Mouse (Mus musculus): ENCODE results near the gene Srm. TPM values are rescaled to one million over a fixed set of nuclear protein-coding genes. Genes with fewer than 3 reads are reported as not detected.
A peak's percentile ranks its signal among the peaks of the same experiment; 100 is the strongest.

Gene Srm
- total RNA-seq (2021) = 10 to 100 TPM; 84.8 to 94.4 TPM
- long read RNA-seq, experiment 1, transcript Srm-201 (7 exons, 1,338 nt) = major isoform, 137 of 177 reads
- long read RNA-seq, experiment 1, partial matches to known transcripts = 30 of 177 reads
- long read RNA-seq, experiment 1, other reads (novel, unspliced or antisense) = 10 of 177 reads
- long read RNA-seq, experiment 2, transcript Srm-201 (7 exons, 1,338 nt) = major isoform, 68 of 83 reads
- long read RNA-seq, experiment 2, partial matches to known transcripts = 11 of 83 reads
- long read RNA-seq, experiment 2, other reads (novel, unspliced or antisense) = 4 of 83 reads

GRCm38 (mm10) chr4:148591171-148591630 is at the start of gene Srm:
Gene Srm (plus strand): TSS chr4:148591503.
- DNase-seq = peak; percentile 99 to 100

DNA sequence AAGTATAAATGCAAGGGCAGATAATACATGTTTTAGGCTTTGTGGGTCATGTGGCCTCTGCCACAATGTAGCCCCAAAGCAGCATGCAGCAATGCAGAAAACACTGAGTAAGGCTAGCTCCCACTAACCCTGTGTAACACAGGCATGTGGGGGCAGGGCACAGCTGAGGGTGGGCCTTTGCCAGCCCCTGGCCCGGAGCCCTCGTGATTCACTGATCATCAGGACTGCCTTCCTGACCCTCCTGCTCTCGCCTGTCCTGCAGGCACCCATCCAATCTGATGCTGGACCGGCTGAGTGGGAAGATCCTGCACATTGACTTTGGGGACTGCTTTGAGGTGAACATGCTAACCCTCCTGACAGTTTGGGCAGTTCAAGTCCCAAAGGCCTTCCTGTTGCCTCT is 42.2 kb upstream of the Srm start:
- no peak for DNase-seq

DNA sequence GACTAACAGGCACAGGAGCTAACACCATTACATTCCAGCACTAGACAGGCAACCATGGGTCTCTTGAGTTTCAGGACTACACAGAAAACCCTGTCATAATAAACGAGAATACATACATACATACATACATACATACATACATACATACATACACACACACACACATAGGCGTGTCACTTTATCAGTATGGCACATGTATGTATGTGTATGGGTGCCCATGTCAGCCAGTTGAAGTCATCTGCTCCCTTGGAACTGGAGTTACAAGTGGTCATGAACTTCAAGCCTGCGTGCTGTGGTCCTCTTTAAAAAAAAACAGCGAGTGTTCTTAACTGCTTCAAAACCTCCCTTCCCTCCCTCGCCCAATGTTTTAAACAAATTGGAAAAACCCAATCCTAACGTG is 33.5 kb upstream of the Srm start:
- no peak for DNase-seq

DNA sequence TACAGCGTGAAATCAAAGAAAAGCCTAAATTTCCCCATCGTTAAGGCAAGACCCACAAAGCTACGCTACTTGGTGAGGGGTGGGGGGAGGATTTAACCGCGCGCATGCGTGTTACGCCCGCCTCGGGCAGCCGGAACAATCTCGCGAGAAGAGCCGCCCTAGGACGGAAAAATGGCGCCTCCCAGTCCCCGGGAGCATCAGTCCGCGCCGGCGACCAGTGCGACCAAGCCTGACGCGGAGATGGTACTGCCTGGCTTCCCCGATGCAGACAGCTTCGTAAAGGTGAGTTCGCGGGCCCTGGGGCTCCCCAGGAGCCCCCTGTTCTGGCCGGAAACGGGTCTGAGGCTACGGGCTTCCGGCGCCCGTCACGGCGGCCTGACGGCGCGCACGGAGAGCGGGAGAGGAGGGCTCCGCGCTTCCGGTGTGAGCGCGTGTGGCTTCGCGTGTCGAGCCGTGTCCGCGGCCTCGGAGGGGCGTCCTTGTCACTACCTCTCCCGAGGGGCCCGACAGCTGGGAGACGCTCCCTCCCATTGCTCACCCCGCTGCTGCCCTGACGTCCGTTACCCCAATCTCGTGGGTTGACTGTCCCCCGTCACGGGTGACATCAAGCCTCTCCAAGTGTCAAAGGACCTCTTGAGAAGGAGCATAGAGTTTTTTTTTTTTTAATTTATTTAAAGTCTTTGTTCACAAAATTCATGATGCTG is 32.9 kb upstream of the Srm start, which contains the start of gene Exosc10:
TSS of gene Exosc10 (plus strand) at position 133 of the 704 bp plus-strand sequence.
- peak; percentile 90 to 94 for DNase-seq

GRCm38 (mm10) chr4:148562676-148563075 is 28.6 kb upstream of the Srm start:
- DNase-seq = no peak

DNA sequence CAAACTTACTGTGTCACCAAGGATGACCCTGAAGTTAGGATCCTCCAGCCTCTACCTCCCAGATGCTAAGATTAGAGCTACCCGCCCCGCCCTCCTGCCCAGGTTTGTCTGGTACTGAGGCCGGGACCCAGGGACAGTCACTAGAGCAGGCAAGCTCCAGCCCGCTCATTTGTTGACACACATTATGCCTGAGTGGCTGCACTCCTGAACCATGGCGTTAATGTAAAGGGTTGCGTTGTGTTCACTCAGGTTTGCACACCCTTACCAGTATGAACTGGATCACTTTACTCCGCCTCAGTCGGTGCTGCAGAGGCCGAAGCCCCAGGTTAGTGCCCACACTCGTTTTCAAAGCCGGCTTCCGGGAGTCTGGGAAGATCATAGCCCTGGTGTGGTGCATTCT is 27.7 kb upstream of the Srm start:
- no peak for DNase-seq

GRCm38 (mm10) chr4:148570138-148570537 is 21.2 kb upstream of the Srm start:
- no peak for DNase-seq

DNA sequence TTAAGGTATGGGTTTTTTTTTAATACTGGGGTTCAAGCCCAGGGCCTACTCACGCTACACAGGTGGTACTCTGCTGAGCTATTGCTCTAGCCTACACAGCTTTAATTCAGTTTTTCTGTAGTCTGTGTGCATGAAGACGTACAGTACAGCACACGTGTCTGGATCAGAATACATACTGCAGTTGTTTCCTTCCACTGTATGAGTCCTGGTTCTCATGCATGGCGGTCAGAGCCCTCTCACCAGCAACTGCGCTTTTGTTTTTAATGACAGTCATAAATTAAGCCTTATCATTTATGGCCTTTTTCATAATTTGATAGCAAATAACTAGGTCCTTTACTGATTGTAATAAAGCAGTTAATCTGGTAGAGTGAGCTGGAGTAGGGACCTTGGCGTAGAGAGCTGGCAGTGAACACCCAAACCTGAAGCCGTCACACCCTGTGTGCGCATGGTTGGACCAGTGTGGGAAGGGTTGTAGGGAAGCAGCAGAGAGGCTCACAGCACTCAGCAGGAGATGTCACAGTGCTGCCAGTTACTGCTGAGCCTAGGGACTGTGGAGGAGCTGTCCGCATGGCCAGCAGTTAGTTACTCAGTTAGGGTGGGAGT is 20.5 kb upstream of the Srm start:
- no peak for DNase-seq

DNA sequence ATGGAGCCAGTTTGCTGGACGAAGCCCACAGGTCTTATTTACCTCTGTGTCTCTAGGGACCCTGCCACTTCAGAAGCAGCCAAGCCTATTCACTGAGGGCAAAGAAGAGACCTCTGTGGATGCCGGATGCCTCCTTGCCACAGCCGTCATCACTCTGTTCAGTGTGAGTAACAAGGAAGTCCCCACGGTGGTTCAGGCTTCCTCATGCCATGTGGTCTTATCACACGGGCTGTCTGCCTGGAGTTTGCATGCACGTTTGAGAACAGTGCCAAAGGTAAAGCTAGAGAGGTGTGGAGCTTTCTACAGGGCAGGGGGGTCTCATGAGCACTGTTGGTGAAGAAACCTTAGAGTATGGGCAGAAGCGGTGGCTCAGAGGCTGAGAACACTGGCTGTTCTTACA is 18.1 kb upstream of the Srm start:
- no peak for DNase-seq

DNA sequence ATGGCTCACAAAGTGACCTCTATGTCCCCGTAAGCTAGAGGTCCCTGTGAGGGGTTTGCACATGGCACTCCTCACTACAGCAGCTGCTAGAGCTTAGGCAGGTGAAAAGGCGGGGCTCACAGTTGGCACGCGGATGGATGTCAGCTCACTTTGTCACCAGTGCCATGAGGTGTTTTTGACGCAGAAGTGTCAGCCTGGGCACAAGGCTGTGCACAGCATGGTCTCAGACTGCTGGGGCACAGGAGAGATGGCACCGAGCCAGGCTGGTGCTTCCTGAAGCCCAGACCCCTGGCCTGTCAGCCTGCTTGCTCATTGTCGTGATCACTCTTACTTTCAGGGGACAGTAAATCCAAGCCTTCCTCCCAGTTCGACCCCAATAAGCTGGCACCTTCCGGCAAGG is 10.5 kb upstream of the Srm start:
- no peak for DNase-seq

DNA sequence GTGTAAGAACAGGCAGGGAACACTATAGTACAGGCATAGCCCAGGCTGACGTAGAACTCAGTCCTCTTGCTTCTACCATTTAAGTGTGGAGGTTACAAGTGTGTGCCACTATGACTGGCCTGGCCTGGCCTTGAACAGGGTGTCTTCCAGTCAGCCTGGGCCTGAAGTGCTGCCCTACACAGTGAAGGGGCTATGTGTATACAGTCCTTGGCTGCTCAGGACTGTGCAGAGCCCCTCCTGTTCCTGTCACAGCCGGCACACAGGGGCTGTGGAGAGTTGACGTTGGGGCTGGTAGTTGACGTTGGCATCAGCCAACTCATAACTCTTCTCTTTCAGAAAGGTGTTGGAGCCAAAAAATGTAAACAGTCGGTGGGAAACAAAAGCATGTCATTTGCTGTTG is 9.9 kb upstream of the Srm start:
- DNase-seq = no peak

DNA sequence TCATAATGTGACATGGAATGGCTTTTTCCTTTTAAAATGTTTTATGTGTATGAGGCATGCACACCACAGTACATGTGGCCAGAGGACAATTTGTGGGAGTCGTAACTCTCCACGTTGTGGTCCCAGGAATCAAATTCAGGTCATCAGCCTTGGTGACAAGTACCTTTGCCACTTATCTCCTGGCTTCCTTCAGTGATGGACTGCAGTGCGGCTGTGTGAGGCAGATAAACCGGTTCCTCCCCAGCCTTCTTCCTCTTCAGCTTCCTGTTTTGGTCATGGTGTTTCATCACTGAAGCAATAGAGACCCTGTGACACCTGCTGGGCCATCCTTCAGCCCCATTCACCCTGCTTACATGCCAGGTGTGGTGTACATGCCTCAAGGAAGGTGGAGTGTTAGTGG is 8.0 kb upstream of the Srm start:
- no peak for DNase-seq

DNA sequence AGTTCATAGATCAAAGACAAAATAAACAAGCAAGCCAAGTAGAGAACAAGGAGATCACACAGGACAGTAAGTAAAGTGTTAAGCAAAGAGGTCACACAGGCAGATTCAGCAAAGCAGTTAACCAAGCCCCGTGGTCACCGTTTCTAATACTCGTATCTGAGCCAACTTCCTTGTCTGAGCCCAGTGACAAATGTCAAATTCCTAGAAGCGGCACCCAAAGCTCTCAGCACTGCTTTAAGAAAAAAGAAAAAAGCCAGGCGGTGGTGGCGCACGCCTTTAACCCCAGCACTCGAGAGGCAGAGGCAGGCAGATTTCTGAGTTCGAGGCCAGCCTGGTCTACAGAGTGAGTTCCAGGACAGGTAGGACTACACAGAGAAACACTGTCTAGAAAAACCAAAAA is 4.7 kb upstream of the Srm start:
- DNase-seq = no peak

GRCm38 (mm10) chr4:148588793-148589192 is 2.5 kb upstream of the Srm start:
- no peak for DNase-seq

- DNase-seq = no peak
Observed at GRCm38 (mm10) chr4:148589565-148589964, 1.7 kb upstream of the Srm start.

DNA sequence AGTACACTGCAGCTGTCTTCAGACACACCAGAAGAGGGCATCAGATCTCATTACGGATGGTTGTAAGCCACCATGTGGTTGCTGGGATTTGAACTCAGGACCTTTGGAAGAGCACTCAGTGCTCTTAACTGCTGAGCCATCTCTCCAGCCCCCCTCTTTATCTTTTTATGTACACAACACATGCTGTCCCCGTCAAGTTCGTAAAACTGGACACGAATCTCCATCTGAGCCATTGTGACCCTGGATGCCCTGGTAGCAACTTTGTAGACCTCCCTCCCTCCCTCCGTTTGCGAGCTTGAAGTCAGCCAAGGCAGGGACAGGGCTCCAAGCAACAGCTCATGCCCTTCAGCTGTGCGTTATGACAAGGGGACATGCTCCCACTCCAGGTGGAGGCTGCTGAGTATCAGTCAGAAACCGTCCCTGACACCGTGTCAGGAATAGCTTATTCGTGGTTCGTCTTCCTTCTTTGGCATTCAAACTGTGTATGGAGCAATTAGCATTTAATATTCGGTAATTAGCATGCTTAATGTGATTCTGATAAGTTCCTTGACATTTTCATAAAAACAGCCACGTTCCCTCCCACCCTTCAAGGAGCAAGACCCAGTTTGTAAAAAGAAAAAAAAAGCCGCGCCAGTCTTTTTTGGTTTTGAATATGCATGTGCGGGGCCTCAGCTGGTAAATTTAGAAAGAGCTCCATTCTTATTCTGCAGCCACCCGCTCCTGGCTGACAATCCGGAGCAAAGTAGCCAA is 707 bp upstream of the Srm start:
- no peak for DNase-seq

DNA sequence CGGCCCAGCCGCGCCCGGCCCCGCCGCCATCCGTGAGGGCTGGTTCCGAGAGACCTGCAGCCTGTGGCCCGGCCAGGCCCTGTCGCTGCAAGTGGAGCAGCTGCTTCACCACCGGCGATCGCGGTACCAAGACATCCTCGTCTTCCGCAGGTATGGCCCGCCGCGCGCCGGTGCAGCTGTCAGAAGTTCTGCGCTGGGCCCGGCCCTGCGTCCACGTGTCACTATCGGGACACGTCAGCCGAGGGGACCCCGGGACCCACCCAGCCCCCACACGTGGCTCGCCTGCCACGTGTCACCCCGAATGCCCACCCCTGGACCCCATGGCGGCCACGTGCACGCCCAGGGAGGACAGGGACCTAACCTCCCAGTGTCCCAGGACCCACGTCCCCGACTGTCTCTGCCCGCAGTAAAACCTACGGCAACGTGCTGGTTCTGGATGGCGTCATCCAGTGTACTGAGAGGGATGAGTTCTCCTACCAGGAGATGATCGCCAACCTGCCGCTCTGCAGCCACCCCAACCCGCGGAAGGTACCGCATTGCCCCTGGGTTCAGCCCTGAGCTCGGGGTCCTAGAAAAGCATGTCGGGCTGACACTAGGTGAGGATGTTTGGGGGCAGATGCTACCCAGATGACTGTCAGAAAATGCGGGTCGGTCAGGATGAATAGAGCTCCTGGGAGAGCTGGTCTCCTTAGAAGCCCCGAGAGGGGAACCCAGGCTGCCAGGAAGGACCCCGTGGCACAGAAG is 506 bp downstream of the Srm start:
- DNase-seq = peak; percentile 52 to 57

GRCm38 (mm10) chr4:148593996-148594395 is 2.7 kb downstream of the Srm start:
- DNase-seq = no peak

GRCm38 (mm10) chr4:148595916-148596315 is 4.6 kb downstream of the Srm start:
- no peak for DNase-seq

GRCm38 (mm10) chr4:148596731-148597130 is 5.4 kb downstream of the Srm start:
- no peak for DNase-seq

DNA sequence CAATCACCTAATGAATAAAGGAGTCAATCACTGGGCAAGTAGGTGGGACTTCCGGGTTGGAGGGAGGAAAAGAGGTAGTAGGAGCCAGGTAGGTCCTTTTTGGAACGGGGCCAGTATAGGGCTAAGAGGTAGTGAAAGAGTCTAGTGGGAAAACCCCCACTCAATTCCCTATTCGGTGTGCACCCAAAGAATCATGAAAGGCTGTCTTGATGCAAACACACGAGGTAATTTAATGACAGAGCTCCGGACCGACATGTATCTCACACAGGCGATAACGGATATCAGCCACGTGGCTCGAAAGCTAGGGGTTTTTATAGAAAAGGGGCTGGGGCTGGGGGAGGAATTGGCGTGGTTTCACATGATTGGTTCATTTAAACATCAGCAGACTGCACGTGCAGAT is 7.5 kb downstream of the Srm start:
- no peak for DNase-seq

DNA sequence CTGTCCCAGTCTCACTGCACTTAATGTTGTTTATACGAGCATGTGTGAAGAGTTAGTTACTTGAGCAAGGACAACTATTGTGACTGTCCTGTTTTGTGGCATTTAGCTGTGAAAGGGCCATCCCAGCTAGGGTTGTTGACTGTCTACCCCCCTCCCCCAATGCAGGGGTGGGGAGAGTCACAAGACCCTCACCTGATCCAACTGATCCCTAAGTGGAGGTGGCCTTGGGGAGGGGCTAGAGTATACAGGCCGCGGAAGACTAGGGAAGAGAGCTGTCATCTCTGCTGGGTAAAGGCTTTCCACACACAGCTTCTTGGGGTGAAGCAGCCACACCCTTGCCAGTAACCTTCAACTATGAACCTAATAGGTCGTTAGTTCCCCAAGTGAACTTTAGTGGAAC is 9.0 kb downstream of the Srm start:
- no peak for DNase-seq
